Mouse (Mus musculus): Measurements from ENCODE around the gene Mkrn1.
A peak's percentile ranks its signal among the peaks of the same experiment; 100 is the strongest.
"Not testable (repeated sequence)": the region's sequence is repeated elsewhere in the genome, so short reads cannot be mapped to it uniquely, and the experiment has no call there.

The Mkrn1 gene

DNA sequence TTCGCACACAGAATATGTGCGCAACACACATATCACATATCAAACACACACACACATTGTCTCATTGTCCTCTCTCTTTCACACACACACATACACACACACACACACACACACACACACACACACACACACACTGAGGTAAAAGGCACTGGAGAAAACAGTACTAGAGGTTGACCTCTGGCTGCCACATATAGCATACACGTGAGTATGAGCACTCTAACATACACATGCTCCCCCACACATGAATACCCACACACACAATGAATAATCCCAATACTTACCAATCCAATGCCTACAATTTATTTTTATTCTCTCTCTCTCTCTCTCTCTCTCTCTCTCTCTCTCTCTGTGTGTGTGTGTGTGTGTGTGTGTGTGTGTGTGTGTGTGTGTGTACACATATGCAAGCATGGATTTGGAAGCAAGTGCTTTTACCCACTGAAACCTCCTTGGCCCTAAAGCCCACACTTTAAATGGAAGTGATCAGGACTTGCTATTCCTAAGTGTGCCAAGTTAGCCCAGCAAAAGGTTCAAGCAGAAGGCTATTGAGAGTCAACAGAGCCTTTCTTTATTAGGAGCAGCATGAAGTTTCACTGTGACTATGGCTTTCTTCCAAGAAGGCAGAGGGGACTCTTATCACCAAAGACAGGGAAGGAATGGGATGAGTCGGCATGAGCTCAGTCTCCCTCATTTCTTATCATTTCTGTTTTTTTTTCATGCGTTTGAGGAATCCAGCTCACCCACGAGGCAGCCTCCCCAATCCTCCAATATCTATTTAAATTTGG is 8.9 kb upstream of the Mkrn1 start:
- no peak for DNase-seq

DNA sequence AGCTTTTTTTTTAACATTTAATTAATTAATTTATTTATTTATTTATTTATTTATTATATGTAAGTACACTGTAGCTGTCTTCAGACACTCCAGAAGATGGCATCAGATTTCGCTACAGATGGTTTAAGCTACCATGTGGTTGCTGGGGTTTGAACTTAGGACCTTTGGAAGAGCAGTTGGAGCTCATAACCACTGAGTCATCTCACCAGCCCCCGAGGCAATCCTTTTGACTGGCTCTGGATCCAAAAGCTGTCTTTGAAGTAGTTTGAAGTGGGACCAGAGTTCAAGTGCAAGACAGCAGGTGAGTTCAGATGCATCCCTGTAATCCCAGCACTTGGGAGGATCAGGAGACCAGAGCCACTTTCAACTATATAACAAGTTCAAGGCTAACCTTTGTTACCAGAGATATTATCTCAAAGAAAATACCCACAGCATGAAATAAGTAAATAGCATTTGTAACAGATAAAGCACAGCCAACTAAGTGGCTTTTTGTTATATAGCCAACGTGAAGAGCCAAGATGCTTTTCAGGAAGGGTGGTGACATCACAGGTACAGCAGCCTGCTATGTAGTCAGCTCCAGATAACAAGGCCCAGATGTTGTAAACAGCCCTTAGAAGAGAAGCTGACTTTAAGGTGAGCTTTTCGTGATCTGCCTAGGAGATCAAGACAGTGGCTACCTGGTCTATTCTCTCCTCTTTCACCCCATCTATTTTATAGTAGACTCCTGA is 7.2 kb upstream of the Mkrn1 start:
- DNase-seq = no peak

DNA sequence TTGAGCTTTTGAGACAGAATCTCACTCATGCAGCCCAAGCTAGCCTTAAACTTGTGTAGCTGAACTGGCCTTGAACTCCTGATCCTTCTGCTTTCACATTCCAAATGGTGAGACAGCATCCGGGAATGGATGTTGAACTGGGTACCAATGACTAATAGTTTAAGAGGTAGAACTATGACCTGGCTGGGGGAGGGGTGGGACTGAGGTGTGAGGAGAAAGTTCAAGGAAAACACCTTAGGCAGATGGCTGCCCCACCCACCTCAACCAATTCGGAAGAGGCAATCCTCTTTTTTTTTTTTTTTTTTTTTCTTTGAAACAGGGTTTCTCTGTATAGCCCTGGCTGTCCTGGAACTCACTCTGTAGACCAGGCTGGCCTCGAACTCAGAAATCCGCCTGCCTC is 6.5 kb upstream of the Mkrn1 start:
- no peak for DNase-seq

DNA sequence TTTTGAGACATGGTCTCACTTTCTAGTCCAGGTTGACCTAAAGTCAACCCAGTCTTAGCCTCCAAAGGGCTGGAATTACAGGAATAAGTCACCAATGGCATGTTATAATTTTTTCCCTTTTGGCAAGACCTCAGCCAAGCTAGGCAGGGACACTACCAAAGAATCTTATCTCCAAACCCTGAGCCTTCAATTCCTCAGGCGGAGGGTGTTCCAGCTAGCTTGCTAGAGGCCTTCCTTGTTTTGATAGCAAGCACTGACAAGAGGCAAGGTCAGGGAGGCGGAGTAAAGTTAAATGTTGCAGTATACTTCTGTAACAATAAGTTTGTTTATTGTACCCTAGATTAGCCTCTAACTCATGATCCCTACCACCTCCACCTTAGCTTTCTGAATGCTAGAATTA is 4.9 kb upstream of the Mkrn1 start:
- DNase-seq = no peak

DNA sequence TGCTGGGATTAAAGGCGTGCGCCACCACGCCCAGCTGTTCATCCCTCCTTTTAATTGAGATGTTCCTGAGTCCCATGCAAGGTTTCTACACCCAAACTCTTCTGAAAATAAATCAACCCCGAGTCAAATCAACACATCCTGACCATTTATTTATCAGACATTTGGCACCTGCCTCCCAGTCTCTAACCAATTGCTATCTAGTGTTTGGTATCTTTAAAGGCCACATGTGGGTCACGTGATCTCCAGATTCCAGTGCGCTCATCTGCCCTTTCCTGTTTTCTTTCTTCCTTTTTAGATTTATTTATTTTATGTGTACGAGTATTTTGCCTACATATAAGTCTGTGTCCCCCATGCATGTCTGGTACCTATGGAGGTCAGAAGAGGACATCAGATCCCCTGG is 3.4 kb upstream of the Mkrn1 start:
- DNase-seq = no peak

DNA sequence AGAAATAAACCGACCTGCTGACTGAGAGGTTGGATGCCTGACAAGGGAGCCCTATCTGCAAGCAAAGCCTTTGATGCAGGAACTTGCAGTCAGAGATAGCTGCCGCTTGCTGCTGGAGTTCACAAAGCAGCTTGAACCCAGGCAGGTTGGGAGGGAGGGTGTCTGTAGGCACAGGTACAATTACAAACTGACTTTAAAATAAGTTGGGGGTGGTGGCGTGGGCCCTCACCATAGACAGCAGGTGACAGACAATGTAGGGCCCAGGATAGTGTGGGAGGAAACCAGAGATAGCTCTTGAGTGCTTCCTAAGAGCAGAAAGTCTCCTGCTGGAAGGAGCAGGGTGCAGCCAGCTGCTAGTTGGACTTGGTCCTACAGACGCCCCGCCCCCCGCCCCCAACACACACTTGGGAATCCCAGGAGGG is 2.9 kb upstream of the Mkrn1 start:
- no peak for DNase-seq

DNA sequence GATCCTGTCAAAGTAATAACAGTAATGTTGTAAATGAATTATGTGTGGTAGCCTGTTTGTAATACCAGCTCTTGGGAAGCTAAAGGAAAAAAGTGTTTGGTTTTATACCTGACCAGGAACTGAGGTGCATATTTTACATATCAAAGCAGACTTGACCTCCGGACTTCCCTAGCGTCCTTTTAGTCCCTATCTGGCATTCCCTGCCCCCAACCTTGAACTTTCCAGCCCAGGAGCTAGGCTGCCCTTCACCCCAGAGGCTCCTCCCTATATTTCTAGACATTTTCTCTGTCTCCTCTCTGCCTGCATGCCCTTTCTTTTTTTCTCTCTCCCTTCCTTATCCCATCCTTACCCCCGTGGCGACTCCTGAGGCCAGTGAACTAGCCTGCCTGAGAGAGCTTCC is 605 bp upstream of the Mkrn1 start:
- no peak for DNase-seq

DNA sequence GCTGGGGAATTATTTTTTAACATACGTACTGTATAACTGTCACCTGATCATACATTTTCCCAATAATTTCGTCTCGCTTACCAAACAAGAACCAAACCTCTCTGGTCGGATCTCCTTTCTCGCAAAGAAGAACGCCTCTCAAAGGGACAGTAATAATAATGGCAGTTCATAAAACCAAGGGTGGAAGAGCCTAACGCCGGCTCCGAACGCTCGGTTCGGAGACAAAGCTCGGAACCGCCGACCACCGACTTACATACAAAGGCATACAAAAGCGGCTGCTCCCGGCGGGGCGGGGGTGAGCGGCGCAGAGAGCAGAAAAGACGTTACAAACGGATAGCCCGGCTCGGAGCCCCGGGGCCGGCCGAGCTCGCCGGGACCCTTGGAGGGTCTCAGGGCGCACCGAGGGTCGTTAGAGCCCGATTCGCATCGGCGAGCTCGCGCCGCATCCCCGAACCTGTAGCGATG is 844 bp downstream of the Mkrn1 start:
- DNase-seq = no peak

DNA sequence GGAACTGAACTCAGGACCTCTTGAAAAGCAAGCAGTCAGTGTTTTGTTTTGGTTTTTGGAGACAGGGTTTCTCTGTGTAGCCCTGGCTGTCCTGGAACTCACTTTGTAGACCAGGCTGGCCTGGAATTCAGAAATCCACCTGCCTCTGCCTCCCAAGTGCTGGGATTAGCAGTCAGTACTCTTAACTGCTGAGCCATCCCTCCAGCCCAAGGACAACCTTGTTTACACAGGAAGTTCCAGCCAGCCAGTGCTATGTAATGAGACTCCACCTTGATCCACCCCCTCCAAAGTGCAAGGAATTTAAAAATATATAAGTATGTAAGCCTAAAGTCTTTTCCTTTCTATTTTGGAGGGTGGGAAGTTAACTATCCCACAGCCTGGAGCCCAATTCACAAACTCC is 3.6 kb downstream of the Mkrn1 start:
- DNase-seq = not testable (repeated sequence)

DNA sequence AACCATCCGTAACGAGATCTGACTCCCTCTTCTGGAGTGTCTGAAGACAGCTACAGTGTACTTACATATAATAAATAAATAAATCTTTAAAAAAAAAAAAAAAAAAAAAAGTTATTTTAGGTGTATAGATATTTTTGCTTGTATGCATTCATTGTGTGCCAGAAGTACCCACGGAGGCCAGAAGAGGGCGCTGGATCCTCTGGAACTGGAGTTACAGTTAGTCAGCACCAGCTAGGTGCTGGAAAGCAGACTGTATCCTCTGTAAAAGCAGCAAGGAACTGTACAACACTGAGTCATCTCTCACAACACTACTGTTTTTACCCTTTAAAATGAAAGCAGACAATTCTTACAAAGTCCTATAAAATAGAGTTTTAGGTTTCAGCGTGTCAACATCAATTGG is 4.5 kb downstream of the Mkrn1 start:
- DNase-seq = peak; percentile 75 to 76

DNA sequence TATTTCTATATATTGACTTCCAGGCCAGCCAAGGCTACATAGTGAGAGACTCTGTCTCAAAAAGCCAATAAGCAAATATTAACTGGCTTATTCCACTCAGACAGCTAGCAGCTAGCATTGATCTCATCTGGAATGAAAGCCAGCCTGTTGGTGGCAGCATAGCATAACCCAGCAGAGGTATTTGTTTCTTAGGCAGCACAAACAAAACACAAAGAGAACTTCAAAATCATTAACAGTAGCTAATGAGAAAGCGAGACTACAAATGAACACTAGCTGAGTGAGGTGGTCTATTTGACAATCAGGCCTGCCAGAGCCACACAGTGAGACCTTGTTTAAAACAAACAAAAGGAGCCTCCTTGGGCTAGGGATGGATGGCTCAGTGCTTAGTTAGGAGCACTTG is 6.2 kb downstream of the Mkrn1 start:
- DNase-seq = no peak

DNA sequence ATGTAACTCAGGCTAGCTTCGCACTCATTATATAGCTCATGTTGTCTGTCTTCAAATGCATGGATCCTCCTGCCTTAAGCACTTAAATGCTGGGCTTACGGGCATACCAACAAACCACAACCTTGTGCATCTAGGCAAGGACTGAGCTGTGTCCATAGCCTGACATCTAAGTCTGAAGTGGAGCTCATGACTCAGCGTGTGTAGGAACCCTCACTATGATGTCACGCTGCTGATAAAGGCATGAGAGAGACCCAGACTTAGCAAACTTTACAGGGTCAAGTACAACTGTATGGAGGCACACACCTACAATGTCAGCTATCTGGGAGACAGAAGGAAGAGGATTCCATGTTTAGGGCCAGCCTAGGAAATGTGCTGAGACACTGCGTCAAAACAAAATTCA is 13.8 kb downstream of the Mkrn1 start:
- no peak for DNase-seq

DNA sequence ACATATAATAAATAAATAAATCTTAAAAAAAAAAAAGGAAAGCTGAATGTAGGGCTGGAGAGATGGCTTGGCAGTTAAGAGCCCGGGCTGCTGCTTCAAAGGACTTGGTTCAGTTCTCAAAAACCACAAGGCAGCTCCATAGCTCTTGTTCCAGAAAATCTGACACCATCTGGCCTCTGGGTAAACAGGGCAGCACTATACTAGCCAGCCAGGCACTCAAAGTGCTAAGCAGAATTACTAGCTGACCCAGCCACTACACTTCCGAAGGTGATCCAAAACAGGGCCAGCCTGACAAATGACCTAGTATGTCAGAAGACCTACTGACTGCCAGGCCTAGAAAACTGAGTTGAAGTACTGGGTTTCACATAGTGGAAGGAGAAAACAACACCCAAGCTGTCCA is 17.1 kb downstream of the Mkrn1 start:
- DNase-seq = peak; percentile 23 to 37

DNA sequence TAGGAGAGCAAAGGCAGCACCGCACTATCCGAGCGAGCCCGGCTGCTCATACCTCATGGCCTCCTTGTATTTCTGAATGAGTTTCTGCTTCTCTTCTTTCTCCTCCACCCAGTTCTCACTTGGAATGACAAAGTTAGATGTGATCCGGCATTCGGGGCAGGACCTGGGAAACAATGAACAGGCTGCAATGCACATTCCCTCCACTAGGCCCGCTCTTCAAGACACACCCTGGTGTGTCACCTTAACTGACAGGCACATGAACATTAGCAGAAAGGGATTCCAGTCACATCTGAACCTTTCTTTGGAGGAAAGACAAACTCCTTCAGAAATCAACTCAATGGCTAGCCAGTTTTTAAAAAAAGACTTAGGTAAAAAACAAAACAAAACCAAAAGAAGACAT is 19.9 kb downstream of the Mkrn1 start:
- DNase-seq = no peak

DNA sequence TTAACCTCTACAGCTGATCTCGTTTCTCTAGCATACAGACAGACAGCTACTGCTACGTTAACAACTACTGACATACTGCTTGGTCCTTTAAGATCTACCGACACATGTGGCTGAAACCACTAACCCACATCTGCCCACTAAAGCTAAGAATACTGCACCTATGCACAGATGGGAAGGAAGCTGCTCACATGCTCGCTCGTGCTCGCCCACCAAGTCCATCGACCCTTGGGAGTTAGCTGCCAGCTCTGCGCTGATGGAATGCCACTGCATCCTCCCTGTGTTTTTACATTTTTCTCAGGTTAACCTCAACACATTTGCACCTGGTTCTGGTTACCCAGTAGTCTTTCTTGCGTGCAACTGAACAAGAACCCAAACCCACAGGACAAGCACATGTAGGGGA is 21.9 kb downstream of the Mkrn1 start:
- no peak for DNase-seq

DNA sequence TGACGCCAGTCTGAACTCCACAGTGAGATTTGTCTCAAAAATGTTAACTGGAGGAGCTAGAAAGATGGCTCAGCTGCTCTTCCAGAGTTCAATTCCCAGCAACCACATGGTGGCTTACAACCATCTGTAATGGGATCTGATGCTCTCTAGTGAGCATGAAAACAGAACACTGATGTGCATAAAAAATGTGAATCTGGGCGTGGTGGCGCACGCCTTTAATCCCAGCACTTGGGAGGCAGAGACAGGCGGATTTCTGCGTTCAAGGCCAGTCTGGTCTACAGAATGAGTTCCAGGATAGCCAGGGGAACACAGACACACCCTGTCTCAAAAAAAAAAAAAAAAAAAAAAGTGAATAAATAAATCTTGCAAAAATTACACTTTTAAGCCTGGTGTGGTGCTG is 23.2 kb downstream of the Mkrn1 start:
- DNase-seq = no peak

DNA sequence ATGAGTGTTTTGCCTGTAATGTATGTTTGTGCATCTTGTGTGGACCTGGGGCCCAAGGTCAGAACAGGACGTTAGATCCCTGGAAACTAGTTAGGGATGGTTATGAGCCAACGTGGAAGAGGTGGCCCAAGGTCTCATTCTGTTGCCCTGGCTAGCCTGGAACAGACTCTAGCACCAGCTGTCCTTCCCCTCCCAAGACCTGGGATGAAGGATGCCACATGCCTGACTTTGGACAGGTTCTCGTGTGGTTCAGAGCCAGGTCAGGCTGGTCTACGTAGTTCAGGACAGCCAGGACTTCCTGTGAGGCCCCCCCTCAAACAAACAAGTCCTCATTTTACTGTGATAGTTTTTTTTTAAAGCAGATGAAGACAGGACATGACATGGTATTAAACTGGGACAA is 24.3 kb downstream of the Mkrn1 start:
- peak; percentile 29 to 32 for DNase-seq

DNA sequence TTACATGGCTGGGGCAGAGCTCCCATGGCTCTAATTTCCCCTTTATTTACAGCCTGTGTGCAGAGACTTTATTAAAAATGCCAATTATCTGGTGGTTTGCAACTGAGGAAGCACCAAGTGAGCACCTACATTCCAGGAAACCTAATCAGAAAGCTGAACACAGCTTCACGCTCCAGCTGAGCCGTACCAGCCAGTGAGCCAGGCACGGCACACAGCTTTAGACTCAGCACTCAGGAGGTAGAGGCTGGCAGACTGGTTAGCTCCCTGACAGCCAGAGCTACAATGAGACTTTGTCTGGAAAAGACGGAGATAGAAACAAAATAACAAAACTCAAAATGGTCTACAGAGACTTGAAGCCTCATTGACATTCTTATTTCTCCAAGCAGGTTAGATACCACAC is 24.8 kb downstream of the Mkrn1 start:
- DNase-seq = no peak

DNA sequence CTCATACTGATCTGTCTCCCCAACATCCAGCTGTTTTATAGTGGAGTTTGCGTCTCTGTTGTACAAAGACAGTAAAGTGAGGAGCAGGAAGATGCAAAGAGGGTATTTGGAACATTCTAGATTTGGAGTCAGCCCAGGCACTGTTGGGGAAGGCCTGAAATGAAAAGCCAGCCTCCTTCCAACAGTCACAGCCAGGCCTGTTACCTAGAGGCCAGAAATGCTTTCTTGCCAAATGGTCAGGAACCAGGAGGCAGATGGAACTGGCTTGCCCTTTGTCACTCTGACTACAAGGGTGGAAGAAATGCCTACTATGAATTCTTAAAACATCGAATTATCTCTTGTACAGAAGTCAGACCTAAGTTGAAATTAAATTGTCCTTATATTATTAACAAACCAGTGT is 30.3 kb downstream of the Mkrn1 start:
- DNase-seq = peak; percentile 21 to 31

DNA sequence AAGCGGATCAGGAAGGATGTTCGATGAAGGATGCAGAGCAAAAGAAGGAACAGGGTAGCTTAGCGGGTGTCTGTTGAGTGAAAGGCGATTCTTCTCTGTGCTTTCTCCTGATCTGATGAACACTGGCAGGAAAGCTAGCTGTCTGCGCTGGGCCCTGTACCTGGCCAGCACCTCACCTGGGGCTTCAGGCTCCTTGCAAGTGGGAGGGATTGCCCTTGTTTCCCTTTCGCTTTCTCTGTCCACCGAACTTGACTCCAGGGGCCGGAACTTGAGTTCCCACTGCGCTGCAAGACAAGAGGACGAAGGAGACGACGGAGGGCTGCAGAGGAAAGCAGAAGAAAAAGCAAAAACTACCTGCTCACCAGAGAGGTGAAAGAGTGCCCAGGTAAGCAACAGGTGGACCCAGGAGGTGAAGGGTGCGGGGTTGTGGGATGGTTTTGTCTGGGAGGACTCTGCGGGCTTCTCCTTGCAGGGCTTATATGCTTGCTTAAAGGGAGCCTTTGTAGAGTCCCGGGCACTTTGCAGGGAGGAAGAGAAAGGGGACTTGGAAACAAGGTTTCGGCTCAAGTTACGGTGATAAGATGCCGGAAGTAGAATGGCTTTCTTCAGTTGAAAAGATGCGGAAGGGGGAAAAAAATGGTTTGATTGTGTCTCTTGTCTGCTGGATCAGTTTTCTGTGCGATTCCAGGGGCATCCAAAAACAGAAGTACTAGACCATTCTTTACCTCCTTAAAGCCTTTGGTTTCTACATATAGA is 39.0 kb downstream of the Mkrn1 start, which contains the start of gene Rab19:
Gene Rab19 (plus strand): TSS at position 51 of the 756 bp plus-strand sequence.
- DNase-seq = no peak

DNA sequence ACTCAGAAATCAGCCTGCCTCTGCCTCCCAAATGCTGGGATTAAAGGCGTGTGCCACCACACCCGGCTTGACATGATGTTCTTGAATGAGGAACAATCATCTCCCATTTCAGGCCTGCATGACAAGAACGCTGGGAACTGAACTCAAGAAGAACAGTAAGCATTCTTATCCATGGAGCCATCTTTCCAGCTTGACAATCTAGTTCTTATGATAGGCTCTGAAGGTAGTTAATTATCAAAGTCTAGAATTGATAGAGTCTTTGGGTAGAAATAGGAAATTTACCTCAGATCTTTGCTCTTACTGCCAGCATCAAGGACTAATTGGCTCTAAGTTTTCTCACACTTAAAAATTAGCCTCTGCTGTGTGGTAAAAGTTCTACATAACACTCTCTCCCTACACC is 40.0 kb downstream of the Mkrn1 start:
- no peak for DNase-seq

DNA sequence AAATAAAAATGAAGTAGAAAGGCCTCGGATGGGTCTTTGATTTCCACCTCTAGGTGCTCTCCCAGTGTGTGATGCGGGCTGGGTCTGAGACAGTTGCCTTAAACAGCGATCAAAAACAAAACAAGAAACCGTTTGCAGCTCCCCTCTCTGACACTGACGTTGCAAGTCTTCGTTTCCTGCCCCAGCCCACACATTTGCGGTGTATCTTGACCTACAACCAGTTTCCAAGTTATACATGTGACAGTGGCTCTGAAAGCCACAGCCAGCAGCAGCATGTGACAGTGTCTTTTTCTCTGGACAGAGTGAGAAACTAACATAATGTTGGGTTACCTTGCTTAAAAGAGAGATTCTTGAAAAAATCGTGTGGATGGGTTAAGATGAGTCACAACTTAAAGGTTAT is 40.5 kb downstream of the Mkrn1 start:
- DNase-seq = no peak

DNA sequence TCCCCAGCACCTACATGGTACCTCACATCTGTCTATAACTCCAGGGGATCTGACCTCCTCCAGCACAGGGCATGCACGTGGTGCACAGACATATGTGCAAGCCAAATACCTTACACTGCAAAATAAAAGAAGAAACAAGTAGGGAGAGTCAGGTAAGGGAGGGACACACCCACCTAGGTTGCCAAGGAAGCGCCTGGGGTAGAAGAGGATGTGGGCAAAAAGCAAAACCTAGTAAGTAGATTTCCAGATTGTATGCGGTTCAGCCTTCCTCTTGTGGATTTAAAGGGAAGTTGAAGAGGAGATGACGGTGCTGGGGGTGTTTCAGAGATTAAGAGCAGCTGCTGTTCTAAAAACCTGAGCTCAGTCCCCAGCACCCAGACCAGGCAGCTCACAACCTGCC is 41.0 kb downstream of the Mkrn1 start:
- no peak for DNase-seq
